Mouse (Mus musculus): ENCODE data around the gene Hyal3.
A peak's percentile ranks its signal among the peaks of the same experiment; 100 is the strongest.

Gene Hyal3

GRCm38 (mm10) chr9:107620954-107621353, 40.3 kb downstream of the Hyal3 start:
- peak in 1 of 2 experiments; percentile 52 for DNase-seq

GRCm38 (mm10) chr9:107624539-107624938, 43.9 kb downstream of the Hyal3 start:
- DNase-seq = no peak

GRCm38 (mm10) chr9:107624951-107625350, 44.3 kb downstream of the Hyal3 start:
- peak in 1 of 2 experiments; percentile 1 for DNase-seq

GRCm38 (mm10) chr9:107625351-107626128, 44.9 kb downstream of the Hyal3 start:
- DNase-seq = peak in 1 of 2 experiments; percentile 48

GRCm38 (mm10) chr9:107626158-107626843, 45.7 kb downstream of the Hyal3 start:
- DNase-seq = peak; percentile 33 to 40

- DNase-seq = peak; percentile 81 to 92
Observed at GRCm38 (mm10) chr9:107626844-107627277, 46.2 kb downstream of the Hyal3 start.

- DNase-seq = peak in 1 of 2 experiments; percentile 34
Observed at GRCm38 (mm10) chr9:107627387-107628255, 47.0 kb downstream of the Hyal3 start.

- peak in 1 of 2 experiments; percentile 28 for DNase-seq
Observed at GRCm38 (mm10) chr9:107628721-107629410, 48.2 kb downstream of the Hyal3 start.

GRCm38 (mm10) chr9:107629411-107629730, 48.8 kb downstream of the Hyal3 start:
- no peak for DNase-seq

GRCm38 (mm10) chr9:107629901-107630425, 49.3 kb downstream of the Hyal3 start:
- peak in 1 of 2 experiments; percentile 23 for DNase-seq

GRCm38 (mm10) chr9:107630576-107630975, 50.0 kb downstream of the Hyal3 start:
- no peak for DNase-seq

- DNase-seq = no peak
Observed at GRCm38 (mm10) chr9:107631311-107631826, 50.8 kb downstream of the Hyal3 start.

GRCm38 (mm10) chr9:107631861-107632260, 51.2 kb downstream of the Hyal3 start:
- DNase-seq = peak in 1 of 2 experiments; percentile 2

GRCm38 (mm10) chr9:107632478-107632877, 51.9 kb downstream of the Hyal3 start:
- no peak for DNase-seq

GRCm38 (mm10) chr9:107633091-107633660, 52.6 kb downstream of the Hyal3 start:
- peak; percentile 50 to 55 for DNase-seq

- peak in 1 of 2 experiments; percentile 37 for DNase-seq
Observed at GRCm38 (mm10) chr9:107633661-107634405, 53.2 kb downstream of the Hyal3 start.

GRCm38 (mm10) chr9:107634406-107635278, 54.0 kb downstream of the Hyal3 start:
- no peak for DNase-seq

GRCm38 (mm10) chr9:107635279-107636028, 54.8 kb downstream of the Hyal3 start, which contains the start of gene Gnai2:
TSS of gene Gnai2 (minus strand) at chr9:107635367.
- peak; percentile 90 to 92 for DNase-seq

Measured in cerebellum, postnatal 14 days (tissue).